Mouse (Mus musculus): Measurements from ENCODE around the gene Tmsb15l.
"Not testable (repeated sequence)": the region's sequence is repeated elsewhere in the genome, so short reads cannot be mapped to it uniquely, and the experiment has no call there.

Gene Tmsb15l

DNA sequence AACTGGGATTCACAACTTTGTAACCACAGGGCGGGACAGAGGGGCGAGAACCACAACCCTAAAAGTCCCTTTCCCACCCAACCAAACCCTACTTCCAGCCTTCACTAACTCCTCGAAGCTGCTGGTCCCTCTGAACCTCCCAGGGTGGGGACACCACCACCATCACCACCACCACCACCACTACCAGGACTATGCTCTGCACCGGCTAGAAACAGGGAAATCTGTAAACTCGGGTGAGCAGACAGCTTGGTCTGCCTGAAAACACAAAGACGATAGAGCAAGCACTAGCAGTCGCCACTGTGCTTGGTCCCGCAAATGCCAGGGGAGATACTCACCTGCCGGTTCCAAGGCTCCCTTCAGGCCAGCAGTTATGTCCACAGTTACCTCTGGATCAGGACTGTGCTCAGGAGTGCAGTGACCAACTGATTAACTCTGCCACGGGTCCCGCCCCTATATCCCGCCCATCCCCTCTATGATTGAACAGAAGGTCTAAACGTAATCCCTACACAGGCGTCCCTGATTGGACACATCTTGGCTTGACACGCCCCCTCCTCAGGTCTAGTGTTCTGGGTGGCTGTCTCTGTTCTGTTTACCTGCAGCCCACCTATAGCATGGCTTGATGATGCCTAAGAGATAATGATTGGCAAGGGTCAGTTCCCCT is at the start of gene Tmsb15l, which contains the start of gene Tmsb15b1:
Tmsb15l (minus strand) TSS at position 446 of the 661 bp plus-strand sequence.
Tmsb15b1 (minus strand) TSS at position 451 of the 661 bp plus-strand sequence.
- DNase-seq (ENCODE audit: low read depth, low spot score), result peak; percentile 67

DNA sequence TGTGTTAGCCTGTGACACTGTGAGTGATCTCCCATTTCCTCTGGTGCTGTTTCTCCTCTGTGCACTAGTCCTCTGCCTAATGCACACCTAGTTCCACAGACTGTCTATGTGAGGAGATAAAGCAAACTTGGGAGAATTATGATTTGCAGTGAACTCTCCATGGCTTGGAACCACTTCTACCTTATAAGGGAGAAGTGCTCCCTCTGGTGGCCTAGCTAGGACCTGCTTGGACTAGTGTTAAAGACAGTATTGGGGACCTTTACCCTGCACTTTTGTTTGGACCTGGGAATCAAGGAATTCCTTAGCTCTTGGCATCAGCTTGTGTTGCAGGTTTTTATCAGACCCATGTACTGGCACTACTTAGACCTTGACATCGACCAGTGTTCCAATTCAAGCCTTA is 42.6 kb upstream of the Tmsb15l start:
- peak; percentile 27 for DNase-seq (ENCODE audit: low read depth, low spot score)

DNA sequence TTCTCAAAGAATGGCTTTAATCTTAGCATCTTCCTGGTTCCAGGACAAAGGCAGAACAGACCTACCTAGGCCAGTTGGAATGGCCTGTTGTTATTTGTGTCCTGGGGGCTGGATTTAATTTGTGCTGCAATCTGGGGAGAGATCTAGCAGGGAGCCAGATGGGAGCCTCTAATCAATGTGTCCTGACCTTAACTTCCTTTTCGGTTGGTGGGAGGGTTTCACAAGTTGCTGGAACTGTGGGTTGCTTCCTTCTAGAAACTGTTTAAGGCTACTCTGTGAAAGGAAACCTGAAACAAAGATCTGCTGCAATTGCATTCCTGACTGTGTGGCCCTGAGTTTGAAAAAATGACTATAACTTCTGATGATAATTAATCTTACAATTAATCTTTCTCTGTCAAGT is 41.0 kb upstream of the Tmsb15l start:
- DNase-seq (ENCODE audit: low read depth, low spot score), result no peak

DNA sequence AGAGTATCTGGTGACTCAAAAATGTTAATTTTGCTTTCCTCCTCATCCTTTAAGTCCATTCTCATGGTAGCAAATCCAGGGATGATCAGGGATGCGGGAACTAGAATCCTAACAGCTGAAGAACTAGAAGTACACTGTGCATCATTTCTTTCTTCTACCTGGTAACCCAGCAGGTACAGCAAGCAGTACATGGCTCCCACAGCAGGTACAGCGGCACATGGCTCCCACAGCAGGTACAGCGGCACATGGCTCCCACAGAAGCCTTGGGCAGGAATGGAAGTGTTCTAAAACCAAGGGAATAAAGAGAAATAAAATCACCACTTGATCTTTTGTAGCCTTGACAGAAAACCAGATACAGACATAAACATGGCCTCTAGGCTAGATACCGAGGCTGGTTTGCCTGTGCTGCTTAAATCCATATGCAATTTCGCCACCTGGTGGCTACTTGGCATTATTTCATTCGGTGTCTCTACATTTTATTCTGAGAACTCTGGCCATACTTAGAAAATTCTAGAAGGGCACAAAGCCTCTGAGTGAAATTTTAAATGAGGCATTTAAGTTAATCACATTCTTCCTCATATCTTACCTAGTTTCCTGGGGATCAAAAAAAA is 38.5 kb upstream of the Tmsb15l start:
- DNase-seq (ENCODE audit: low read depth, low spot score), result peak; percentile 41

DNA sequence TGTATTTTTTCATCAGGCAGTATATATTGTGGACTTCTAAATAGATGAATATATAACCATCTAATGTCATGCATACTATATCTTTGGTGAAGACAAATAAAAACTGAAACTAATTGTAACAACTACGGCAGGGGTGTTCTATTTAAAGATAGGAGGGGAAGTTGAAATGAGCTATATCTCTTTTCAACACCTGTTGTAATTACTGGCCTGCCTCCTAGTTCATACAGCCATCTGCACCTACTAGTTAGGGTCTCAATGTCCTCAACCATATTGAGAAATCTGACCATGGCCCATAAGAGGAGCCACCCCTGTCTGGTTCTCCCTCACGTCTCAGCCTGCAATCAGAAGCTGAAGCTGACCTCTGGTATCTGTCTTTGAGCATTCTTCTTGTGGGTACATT is 19.6 kb upstream of the Tmsb15l start:
- DNase-seq (ENCODE audit: low read depth, low spot score), result no peak

DNA sequence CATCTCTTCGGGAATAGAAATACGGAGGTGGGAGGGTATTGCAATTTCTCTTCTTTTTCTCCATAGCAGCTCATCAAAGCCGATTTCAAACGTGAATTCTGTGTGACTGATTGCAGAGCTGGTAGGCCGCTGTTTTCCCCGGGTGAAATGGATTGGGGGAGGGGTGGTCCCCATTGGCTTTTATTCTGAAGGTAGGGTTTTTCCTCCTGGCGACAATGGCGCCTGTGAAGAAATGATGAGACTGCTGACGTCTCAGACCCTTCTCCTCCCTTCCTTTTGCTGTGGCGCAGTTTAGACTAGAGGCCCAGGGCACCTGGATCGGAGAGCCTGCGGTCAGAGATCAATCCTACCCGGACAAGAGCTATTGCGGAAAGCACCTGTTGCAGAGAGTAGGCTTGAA is 17.0 kb upstream of the Tmsb15l start:
- DNase-seq (ENCODE audit: low read depth, low spot score), result no peak

DNA sequence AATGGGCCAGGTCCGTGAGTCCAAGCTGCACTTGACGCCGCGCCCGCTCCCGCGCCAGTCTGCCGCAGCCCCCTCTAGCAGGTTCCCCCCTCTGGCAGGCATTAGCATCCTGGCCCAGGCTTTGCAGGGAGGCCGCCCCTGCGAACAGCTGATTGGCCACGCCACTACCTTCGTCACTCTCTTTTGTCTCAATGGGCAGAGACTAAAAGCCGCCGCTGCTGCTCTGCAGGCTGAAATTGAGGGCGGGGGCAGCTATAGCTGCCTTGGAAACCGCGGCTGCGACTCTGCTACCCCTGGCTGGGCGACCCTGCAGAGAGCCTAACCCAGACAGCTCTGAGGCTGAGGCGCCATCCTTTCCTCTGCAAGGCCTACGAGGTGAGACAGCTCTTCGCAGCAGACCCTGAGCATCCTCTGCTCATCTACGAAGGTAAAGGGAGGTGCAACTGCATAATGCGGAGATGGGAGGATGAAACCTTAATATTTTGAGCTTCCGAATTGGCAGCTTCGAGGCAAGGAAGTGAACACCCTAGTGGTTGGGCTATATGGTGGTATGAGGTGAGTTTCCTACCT is 16.4 kb upstream of the Tmsb15l start, which contains the start of gene Zcchc18:
Zcchc18 (plus strand) TSS at position 178 of the 570 bp plus-strand sequence.
- peak; percentile 56 for DNase-seq (ENCODE audit: low read depth, low spot score)

DNA sequence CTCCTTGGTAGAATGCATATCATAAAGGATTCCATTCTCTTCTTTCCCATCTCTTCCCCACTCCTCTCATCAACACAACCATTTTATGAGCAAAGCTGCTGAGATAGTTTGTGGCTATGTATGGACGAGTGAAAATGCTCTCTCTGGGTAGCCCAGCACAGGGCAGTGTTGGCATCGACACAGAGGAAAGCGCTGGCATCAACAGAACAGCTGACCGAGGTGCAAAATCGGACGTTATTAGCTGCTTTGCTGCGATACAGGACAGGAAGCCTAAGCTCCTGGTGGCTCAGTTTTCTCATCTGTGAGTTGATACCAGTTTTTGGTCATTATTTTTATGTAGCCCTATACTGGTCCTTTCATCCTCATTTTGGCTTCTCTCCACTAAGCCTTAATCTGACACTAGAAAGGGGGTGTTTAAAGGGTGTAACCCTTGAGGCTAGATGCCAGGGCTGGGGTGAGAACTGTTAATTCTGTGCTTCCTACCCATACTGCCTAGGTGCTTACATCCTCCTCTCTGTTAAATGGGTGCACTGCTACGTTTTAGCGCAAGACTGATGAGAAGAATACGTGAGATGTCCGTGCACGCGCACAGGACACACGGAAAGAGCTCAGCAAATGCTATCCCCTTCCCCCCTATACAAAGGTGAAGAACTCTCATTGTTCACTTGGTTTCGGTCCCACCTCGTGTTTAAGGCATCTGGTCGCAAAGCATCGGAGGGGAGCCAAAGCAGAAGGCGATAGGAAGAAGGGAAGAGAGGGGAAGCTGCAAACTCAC is 15.7 kb upstream of the Tmsb15l start:
- DNase-seq (ENCODE audit: low read depth, low spot score), result no peak

DNA sequence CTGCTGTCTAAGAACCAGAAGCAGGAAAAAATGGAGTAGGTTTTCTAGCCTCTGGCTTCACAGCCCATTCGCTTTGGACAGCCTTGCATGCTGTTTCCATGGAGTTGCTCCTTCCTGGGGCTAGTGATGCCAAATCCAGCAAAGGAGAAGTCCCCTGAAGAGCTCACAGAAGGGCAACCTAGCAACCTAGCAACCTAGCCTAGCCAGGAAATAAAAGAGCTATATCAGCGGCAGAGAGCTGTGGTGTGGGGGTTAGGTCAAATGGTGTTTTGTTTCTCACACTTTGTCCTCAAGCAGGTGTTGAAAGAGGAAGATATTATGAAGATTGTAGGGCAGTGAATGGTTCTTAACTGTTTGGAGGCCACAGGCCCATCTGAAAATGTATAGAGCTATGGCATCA is 14.6 kb upstream of the Tmsb15l start:
- no peak for DNase-seq (ENCODE audit: low read depth, low spot score)

DNA sequence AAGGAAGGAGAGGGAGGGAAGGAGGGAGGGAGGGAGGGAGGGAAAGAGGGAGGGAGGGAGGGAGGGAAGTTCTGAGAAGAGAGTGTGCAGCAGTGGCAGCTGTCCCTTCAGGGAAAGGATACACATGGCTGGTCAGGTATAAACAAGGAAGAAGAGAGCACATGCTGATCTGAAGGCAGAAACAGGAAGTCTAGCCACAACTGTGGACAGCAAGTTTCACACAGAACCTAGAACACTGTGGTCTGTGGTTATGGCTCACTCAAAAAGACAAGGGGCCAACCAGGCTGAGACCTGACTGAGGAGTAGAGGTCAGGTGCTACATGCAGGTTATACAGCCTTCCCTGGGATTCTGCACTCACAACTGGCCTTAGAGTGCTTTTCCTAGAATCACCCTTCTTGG is 9.4 kb upstream of the Tmsb15l start:
- no peak for DNase-seq (ENCODE audit: low read depth, low spot score)

DNA sequence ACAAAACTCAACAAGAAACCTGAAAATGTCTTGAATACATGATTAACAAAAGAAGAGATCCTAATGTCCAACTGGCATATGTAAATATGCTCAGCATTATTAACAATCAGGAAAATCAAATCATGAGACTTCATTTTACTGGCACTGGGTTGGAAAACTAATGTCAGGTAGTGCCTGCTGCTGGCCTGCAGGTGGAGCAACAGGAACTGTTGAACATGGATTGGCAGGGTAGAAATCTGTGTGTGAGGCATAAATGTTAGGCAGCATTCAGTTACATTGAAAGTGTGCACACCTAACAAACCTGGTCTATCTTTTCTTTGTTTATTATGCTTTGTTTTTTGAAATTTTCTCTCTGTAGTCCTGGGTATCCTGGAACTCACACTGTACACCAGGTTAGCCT is 1.9 kb upstream of the Tmsb15l start:
- no peak for DNase-seq (ENCODE audit: low read depth, low spot score)

DNA sequence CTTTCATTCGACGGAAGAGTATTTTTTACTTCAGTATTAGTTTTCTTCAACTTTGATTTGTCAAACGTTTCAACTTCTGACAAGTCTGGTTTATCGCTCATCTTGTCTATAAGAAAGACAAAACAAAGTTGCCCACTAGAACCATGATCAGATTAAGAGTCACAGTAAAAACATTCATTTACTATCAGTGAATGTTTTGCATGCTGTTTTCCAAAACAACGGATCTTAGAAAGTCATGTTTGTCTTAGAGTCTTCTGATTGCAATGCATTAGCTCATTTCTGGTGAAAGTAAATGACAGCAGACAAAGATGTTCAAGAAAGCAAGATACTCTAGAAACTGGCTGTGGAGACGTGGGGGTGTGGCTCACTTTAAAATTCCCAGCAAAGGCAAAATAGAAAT is 1.3 kb downstream of the Tmsb15l start, which contains the start of gene Tmsb15b2:
Tmsb15b2 (minus strand) TSS at position 101 of the 400 bp plus-strand sequence.
- not testable (repeated sequence) for DNase-seq (ENCODE audit: low read depth, low spot score)

DNA sequence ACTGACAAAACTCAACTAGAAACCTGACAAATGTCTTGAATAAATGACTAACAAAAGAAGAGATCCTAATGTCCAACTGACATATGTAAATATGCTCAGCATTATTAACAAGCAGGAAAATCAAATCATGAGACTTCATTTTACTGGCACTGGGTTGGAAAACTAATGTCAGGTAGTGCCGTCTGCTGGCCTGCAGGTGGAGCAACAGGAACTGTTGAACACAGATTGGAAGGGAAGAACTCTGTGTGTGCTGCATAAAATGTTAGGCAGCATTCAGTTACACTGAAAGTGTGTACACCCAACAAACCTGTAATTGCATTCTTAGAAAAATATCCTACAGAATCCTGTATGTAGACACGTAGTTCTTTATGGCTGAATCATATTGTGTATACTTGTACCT is 17.0 kb downstream of the Tmsb15l start:
- no peak for DNase-seq (ENCODE audit: low read depth, low spot score)

DNA sequence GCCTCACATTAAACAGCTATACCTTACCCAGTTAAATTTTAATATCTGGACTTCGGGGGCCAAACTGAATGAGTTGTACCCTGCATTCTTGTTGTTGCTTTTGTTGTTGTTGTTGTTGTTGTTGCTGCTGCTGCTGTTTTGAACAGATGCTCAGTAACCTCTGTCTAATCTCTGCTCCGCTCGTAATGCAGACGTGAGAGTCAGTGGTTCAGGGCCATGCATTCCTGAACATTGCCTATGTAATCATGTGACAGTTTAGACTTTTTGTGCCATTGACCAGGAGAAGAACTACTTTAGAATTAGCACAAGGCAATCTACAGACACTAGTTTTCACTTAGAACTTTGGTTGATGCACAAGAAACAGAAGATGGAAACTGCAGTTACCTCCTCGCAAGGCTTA is 18.4 kb downstream of the Tmsb15l start:
- DNase-seq (ENCODE audit: low read depth, low spot score), result not testable (repeated sequence)

DNA sequence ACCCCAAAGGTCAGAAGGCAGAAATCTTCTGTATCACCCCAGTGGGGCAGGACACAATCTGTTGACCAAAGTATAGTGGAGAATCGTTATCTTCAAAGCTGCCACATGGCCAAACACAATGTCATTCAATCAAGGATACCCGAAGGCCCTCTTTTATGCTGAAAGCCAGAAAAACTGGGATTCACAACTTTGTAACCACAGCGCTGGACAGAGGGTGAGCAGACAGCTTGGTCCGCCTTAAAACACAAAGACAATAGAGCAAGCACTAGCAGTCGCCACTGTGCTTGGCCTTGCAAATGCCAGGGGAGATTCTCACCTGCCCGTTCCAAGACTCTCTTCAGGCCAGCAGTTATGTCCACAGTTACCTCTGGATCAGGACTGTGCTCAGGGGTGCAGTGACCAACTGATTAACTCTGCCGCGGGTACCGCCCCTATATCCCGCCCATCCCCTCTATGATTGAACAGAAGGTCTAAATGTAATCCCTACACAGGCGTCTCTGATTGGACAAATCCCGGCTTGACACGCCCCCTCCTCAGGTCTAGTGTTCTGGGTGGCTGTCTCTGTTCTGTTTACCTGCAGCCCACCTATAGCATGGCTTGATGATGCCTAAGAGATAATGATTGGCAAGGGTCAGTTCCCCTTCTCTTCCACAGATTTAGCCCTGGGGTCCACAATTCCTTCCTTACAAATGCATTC is 18.9 kb downstream of the Tmsb15l start:
- peak; percentile 56 for DNase-seq (ENCODE audit: low read depth, low spot score)

DNA sequence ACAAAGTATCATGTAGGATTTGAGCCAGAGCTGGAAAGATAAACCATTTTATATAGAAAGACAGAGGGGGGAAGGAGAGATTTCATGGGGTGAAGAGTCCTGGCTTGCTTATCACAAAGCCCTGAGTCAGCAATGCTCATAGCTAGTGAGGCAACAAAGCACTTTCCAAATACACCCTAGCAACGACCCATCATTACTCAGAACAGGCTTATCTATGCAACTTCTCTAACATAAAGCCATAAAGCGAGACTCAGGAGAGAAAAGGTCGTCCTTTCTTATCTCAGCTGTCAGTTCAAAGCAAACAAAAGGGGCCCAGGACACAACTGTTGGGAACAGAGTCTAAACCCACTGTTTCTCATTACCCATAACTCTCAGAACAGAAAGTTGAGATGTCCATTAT is 38.7 kb downstream of the Tmsb15l start:
- no peak for DNase-seq (ENCODE audit: low read depth, low spot score)

DNA sequence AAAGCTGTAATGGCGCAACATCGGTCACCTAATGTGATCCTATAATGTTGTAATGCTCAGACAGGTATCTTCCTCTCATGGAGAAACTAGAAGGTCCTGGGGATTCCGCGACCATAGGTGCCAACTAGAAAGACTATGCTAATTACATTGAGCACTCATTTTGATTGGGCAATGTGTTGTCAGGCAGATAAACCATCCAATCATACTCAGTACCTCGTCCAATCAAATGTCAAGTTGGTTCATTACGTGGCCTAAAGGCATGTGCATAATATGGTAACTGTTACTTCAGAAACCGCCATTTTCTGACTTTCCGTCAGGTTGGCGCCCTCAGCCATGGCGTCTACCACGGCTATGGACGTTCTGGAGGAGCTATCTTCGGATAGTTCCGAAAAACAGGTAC is 49.6 kb downstream of the Tmsb15l start, which contains the start of gene H2bfm:
H2bfm (plus strand) TSS at position 295 of the 400 bp plus-strand sequence.
- no peak for DNase-seq (ENCODE audit: low read depth, low spot score)

DNA sequence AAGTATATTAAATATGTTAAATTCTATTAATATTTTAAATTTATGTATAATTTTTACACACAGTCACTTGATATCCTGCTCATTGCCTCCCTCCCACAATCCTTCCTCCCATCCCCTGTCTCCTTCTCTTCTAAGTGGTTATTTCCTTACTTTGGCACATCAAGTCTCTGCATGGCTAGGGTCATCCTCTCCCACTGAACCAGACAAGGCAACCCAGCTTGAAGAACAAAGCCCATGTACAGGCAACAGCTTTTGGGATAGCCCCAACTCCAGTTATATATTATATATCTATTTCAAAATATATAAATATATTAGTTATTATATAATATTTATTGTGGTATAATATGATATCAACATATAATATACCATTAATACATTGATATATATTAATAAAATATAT is 50.8 kb downstream of the Tmsb15l start:
- DNase-seq (ENCODE audit: low read depth, low spot score), result no peak
